Mouse (Mus musculus): Measurements from ENCODE around the gene Crybb3. TPM values are rescaled to one million over a fixed set of nuclear protein-coding genes. Genes with fewer than 3 reads are reported as not detected.
"Not testable (repeated sequence)": the region's sequence is repeated elsewhere in the genome, so short reads cannot be mapped to it uniquely, and the experiment has no call there.

The Crybb3 gene
- polyA plus RNA-seq, 1 experiment from 2014 or later = 1.3 TPM

DNA sequence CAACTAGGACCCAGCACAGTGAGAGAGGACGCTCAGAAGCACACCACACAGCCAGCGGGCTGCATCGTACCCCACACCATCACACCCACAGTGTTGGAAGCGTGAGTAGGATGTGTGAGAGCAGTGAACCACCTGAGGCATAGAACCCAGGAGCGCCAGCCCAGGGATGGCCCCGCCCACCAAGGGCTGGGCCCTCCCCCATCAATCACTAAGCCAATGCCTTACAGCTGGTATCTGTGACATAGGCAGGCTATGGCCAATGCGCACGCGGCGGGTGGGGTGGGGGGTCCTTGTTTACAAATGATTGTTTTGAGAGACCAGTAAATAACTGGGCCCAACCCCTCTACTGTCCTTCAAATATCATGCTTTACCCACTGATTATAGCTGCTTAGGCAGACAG is 34.5 kb upstream of the Crybb3 start:
- Histone ChIP-seq H3K36me3 (no peaks in the 10 kb centered on the region), H3K9me3 (no peaks in the 10 kb centered on the region), H3K4me1 (peaks cover 56% of the 10 kb centered on the region), H3K9ac (no peak overlapping the region), H3K27ac (no peak overlapping the region), H3K27me3 (no peaks in the 10 kb centered on the region), H3K4me2 (no peak overlapping the region), H3K4me3 (no peak overlapping the region)
- no peak for ATAC-seq (ENCODE audit: insufficient number of reproducible peaks, insufficient read depth, low FRiP score, low TSS enrichment, low read depth)
- WGBS = 65% methylated on average over 10 of the region's 10 CpGs

GRCm38 (mm10) chr5:113114264-113115225 is 33.2 kb upstream of the Crybb3 start:
- 0 out of 2 replicates have a peak overlapping the region, but pooled peaks have one; percentile 36 for H3K9ac ChIP-seq
- WGBS = 28% methylated on average over 20 of the region's 20 CpGs
- no peaks in the 10 kb centered on the region for H3K27me3 ChIP-seq
- H3K36me3 ChIP-seq = no peaks in the 10 kb centered on the region
- no peak for ATAC-seq (ENCODE audit: insufficient number of reproducible peaks, insufficient read depth, low FRiP score, low TSS enrichment, low read depth)
- H3K4me2 ChIP-seq = 0 out of 2 replicates have a peak overlapping the region, but pooled peaks have one; percentile 5
- peaks cover 47% of the 10 kb centered on the region for H3K4me1 ChIP-seq
- no peaks in the 10 kb centered on the region for H3K9me3 ChIP-seq
- no peak overlapping the region for H3K4me3 ChIP-seq
- peak overlapping the region; percentile 75 for H3K27ac ChIP-seq

DNA sequence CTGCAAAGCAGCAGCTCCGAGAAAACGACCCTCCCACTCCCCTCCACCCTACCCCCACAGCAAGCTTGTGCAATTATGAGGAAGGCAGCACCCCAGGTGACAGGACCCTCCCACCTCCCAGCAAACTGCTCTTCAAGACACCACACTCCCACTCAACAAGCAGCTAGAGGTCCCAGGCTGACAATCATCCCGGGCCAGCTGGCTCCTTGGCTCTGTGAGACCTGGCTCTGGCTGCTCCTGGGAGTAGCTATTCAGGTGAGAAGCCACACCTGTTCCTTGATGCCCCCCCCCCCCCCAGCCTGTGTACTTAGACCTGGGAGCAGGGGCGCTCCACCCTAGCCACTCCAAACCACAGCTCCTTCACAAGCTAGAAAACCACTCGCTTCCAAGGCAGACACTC is 31.7 kb upstream of the Crybb3 start:
- H3K36me3 ChIP-seq = no peaks in the 10 kb centered on the region
- H3K9me3 ChIP-seq = no peaks in the 10 kb centered on the region
- 48% methylated on average over 5 of the region's 5 CpGs for WGBS
- no peak for ATAC-seq (ENCODE audit: insufficient number of reproducible peaks, insufficient read depth, low FRiP score, low TSS enrichment, low read depth)
- H3K4me1 ChIP-seq = peaks cover 33% of the 10 kb centered on the region
- H3K27me3 ChIP-seq = no peaks in the 10 kb centered on the region
- H3K27ac ChIP-seq = no peak overlapping the region
- H3K9ac ChIP-seq = no peak overlapping the region
- no peak overlapping the region for H3K4me2 ChIP-seq
- no peak overlapping the region for H3K4me3 ChIP-seq

GRCm38 (mm10) chr5:113111336-113111735 is 30.0 kb upstream of the Crybb3 start:
- Histone ChIP-seq H3K27ac (no peak overlapping the region; the same call in 1 of the 2 replicates), H3K4me2 (no peak overlapping the region), H3K27me3 (no peaks in the 10 kb centered on the region), H3K4me1 (peaks cover 28% of the 10 kb centered on the region), H3K9ac (no peak overlapping the region), H3K36me3 (no peaks in the 10 kb centered on the region), H3K9me3 (no peaks in the 10 kb centered on the region), H3K4me3 (no peak overlapping the region)
- ATAC-seq (ENCODE audit: insufficient number of reproducible peaks, insufficient read depth, low FRiP score, low TSS enrichment, low read depth) = no peak
- 7% methylated on average over 4 of the region's 4 CpGs for WGBS

- H3K4me3 ChIP-seq = no peak overlapping the region
Measured at GRCm38 (mm10) chr5:113110929-113111328, 29.5 kb upstream of the Crybb3 start.

DNA sequence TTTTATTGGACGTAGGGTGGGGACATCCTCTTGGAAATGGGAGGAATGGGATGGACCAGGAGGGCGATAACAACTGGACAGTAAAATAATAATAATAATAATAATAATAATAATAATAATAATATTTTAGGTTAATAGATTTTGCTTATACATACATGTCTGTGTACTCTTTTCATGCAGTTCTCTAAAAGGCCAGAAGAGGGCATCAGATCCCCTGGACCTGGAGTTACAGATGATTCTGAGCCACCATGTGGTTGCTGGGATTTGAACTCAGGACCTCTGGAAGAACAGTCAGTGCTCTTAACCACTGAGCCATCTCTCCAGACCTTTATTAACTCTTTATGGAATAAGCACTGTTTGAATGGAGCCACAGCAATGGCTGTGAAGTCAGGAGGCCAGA is 28.3 kb upstream of the Crybb3 start:
- not testable (repeated sequence) for H3K4me3 ChIP-seq; H3K9me3 ChIP-seq; H3K36me3 ChIP-seq; ATAC-seq (ENCODE audit: insufficient number of reproducible peaks, insufficient read depth, low FRiP score, low TSS enrichment, low read depth); H3K9ac ChIP-seq; H3K27me3 ChIP-seq; H3K4me2 ChIP-seq; H3K27ac ChIP-seq
- WGBS = 76% methylated on average over 2 of the region's 2 CpGs
- H3K4me1 ChIP-seq = peaks cover 25% of the 10 kb centered on the region

More at GRCm38 (mm10) chr5:113110929-113111328, 29.5 kb upstream of the Crybb3 start:
- no peaks in the 10 kb centered on the region for H3K9me3 ChIP-seq
- no peaks in the 10 kb centered on the region for H3K27me3 ChIP-seq
- ATAC-seq (ENCODE audit: insufficient number of reproducible peaks, insufficient read depth, low FRiP score, low TSS enrichment, low read depth) = no peak
- no peaks in the 10 kb centered on the region for H3K36me3 ChIP-seq
- peak overlapping the region; percentile 28; the same call in 1 of the 2 replicates for H3K27ac ChIP-seq
- peaks cover 28% of the 10 kb centered on the region for H3K4me1 ChIP-seq
- H3K4me2 ChIP-seq = no peak overlapping the region
- H3K9ac ChIP-seq = no peak overlapping the region
- 0% methylated on average over 1 of the region's 1 CpGs for WGBS

DNA sequence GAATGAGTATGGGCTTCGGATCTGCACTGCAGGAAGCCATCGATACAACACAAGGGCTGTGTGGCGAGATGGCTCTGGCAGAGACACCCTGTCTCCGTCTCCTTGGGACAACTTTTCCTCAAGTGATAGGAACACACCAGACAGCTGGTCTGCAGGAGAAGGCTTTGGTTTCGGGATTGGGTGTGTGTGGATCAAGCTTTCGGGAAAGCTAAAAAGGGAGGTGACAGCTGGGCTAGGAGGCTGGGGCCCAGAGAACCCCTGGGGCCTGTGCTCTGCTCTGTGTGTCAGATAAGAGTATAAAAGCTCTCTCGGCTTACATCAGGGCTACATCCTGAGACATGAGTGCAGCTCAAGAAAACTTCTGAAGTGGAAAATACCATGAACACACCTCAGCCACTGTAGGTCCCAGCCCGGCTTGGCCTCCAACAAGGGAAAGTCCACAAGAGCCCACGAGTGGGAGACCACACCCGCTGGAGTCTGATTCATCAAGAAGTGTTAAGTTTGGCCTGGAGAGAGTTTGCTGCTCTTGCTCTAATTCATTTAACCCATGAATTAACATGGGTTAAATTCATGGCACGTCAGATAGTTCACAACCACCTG is 26.9 kb upstream of the Crybb3 start:
- no peak overlapping the region for H3K4me3 ChIP-seq
- WGBS = 74% methylated on average over 11 of the region's 11 CpGs
- no peak for ATAC-seq (ENCODE audit: insufficient number of reproducible peaks, insufficient read depth, low FRiP score, low TSS enrichment, low read depth)

GRCm38 (mm10) chr5:113107709-113108108 is 26.3 kb upstream of the Crybb3 start:
- Histone ChIP-seq H3K4me1 (peaks cover 7% of the 10 kb centered on the region), H3K4me2 (no peak overlapping the region), H3K4me3 (no peak overlapping the region), H3K9me3 (no peaks in the 10 kb centered on the region), H3K27ac (0 out of 2 replicates have a peak overlapping the region, but pooled peaks have one; percentile 22), H3K27me3 (no peaks in the 10 kb centered on the region), H3K9ac (no peak overlapping the region), H3K36me3 (no peaks in the 10 kb centered on the region)
- ATAC-seq (ENCODE audit: insufficient number of reproducible peaks, insufficient read depth, low FRiP score, low TSS enrichment, low read depth) = no peak
- 76% methylated on average over 3 of the region's 3 CpGs for WGBS

More for the DNA sequence above, 26.9 kb upstream of the Crybb3 start:
- Histone ChIP-seq H3K4me2 (no peak overlapping the region), H3K27ac (no peak overlapping the region), H3K9me3 (no peaks in the 10 kb centered on the region), H3K36me3 (no peaks in the 10 kb centered on the region), H3K9ac (no peak overlapping the region), H3K4me1 (peaks cover 11% of the 10 kb centered on the region), H3K27me3 (no peaks in the 10 kb centered on the region)

DNA sequence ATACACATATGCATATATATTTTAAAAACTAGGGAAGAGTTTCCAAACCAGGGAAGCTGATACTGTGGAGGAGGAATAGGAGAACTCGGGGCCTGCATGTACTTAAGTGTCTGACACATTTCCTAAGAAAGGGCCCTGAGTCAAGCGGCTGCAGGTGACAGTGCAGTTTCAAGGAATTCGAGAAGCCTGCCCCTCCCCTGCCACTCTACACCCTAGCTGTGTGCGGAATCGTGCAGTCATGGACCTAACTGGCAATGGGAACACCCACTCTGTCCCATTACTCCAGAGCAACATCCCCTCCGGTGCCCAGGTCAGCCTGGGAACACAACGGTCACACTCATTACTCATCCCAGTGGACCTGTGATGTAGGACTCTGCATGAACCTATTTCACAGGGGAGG is 25.2 kb upstream of the Crybb3 start:
- no peak overlapping the region for H3K27ac ChIP-seq
- ATAC-seq (ENCODE audit: insufficient number of reproducible peaks, insufficient read depth, low FRiP score, low TSS enrichment, low read depth) = no peak
- H3K9me3 ChIP-seq = no peaks in the 10 kb centered on the region
- no peaks in the 10 kb centered on the region for H3K27me3 ChIP-seq
- WGBS = 65% methylated on average over 7 of the region's 7 CpGs
- H3K36me3 ChIP-seq = no peaks in the 10 kb centered on the region
- no peak overlapping the region for H3K4me2 ChIP-seq
- H3K4me3 ChIP-seq = no peak overlapping the region
- peaks cover 8% of the 10 kb centered on the region; the same call in 1 of the 2 replicates for H3K4me1 ChIP-seq
- no peak overlapping the region for H3K9ac ChIP-seq

- ATAC-seq (ENCODE audit: insufficient number of reproducible peaks, insufficient read depth, low FRiP score, low TSS enrichment, low read depth) = no peak
- no peak overlapping the region for H3K4me3 ChIP-seq
- no peaks in the 10 kb centered on the region for H3K36me3 ChIP-seq
- H3K27me3 ChIP-seq = no peaks in the 10 kb centered on the region
- WGBS = 80% methylated on average over 4 of the region's 4 CpGs
- H3K27ac ChIP-seq = no peak overlapping the region
- no peak overlapping the region for H3K4me2 ChIP-seq
- 0 out of 2 replicates have a peak, but pooled peaks cover 2% of the 10 kb centered on the region for H3K4me1 ChIP-seq
- H3K9me3 ChIP-seq = no peaks in the 10 kb centered on the region
- H3K9ac ChIP-seq = no peak overlapping the region
Measured at GRCm38 (mm10) chr5:113105481-113105880, 24.1 kb upstream of the Crybb3 start.

DNA sequence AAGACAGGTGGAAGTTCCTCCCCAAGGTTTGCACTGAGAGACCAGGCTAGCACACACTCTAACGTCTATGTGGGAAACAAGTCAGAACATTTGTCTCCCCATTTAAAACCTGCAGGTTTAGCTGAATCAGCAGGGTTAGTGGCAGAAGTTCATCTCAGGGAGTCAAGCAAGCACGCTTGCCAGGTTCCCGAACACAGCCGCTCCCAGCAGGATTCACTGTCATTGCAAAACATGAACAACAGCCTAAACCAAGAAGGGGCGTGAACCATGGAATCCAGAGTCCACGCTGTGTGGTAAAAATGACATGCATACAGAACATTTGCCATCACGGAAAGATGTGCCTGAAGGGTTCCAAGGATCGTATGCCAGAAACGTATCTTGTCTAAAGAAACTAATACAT is 23.7 kb upstream of the Crybb3 start:
- H3K27ac ChIP-seq = no peak overlapping the region
- no peak overlapping the region for H3K4me3 ChIP-seq
- no peaks in the 10 kb centered on the region for H3K9me3 ChIP-seq
- ATAC-seq (ENCODE audit: insufficient number of reproducible peaks, insufficient read depth, low FRiP score, low TSS enrichment, low read depth) = no peak
- H3K4me1 ChIP-seq = 0 out of 2 replicates have a peak, but pooled peaks cover 2% of the 10 kb centered on the region
- H3K36me3 ChIP-seq = no peaks in the 10 kb centered on the region
- no peak overlapping the region for H3K4me2 ChIP-seq
- WGBS = 73% methylated on average over 9 of the region's 9 CpGs
- H3K9ac ChIP-seq = no peak overlapping the region
- no peaks in the 10 kb centered on the region for H3K27me3 ChIP-seq

Measured in embryonic facial prominence, embryonic 13.5 days (tissue).